Mouse (Mus musculus) heart, postnatal 36 days (tissue): ENCODE measurements around the gene Nat8f6. TPM values are rescaled to one million over a fixed set of nuclear protein-coding genes. Genes with fewer than 3 reads are reported as not detected.

Experiments used
- microRNA-seq, 2 experiments: library from miRNA; unstranded; fragments of <30 nt; microRNA quantifications; one replicate each; pipeline ENCODE4 v1.2.0; 2021; ENCODE audit warnings: borderline number of aligned reads in 2 of 2
- total RNA-seq, 2 experiments: library from RNA; stranded (reverse); gene quantifications; 2 replicates each; pipeline ENCODE4 v1.2.3; 2021

Gene Nat8f6
- total RNA-seq, 2 experiments from 2014 or later = not detected

Small RNA genes lying within 50 kb of the gene (microRNA-seq; reads per million reads assigned to microRNA genes)
- 0 reads per million in 2 experiments for gene Mir6375

Other genes starting within 250 kb of the Nat8f6 start
- gene Alms1, start 233.4 kb downstream of the Nat8f6 start, total RNA-seq = 1 to 10 TPM; 2.1 to 2.4 TPM
- not detected for gene Nat8f7, start 107.7 kb downstream of the Nat8f6 start, total RNA-seq
- under 1 TPM in 1 of 2 experiments, not detected in 1; 0.35 TPM for gene Nat8f3, start 55.2 kb downstream of the Nat8f6 start, total RNA-seq
- gene Nat8f5, start within 50 bp of the Nat8f6 start, total RNA-seq = not detected
- gene Nat8, start 11.1 kb upstream of the Nat8f6 start, total RNA-seq = not detected
- gene Nat8f2, start 48.2 kb upstream of the Nat8f6 start, total RNA-seq = not detected
- gene Nat8f4, start 83.9 kb upstream of the Nat8f6 start, total RNA-seq = under 1 TPM; 0.61 to 0.95 TPM
- 10 to 100 TPM; 10.9 to 13.2 TPM for gene Tprkb, start 90.9 kb upstream of the Nat8f6 start, total RNA-seq
- 1 to 10 TPM; 2.9 to 3.1 TPM for gene Nat8f1, start 94.7 kb upstream of the Nat8f6 start, total RNA-seq
- 10 to 100 TPM; 41.3 to 44.8 TPM for gene Dusp11, start 140.7 kb upstream of the Nat8f6 start, total RNA-seq
- not detected for gene Figla, start 195.2 kb upstream of the Nat8f6 start, total RNA-seq
- under 1 TPM; 0.16 to 0.64 TPM for gene Add2, start 207.7 kb upstream of the Nat8f6 start, total RNA-seq